Mouse (Mus musculus): ENCODE results near the gene Prr27.

GRCm38 (mm10) chr5:87855136-87855716, 29.7 kb downstream of the Prr27 start:
- TF ChIP-seq CTCF (IDR thresholded peaks at IDR 0.05; ENCODE audit: control insufficient read depth, insufficient read depth, insufficient replicate concordance, low read depth, low read length) (no peak), POLR2A (IDR thresholded peaks at IDR 0.05; ENCODE audit: control insufficient read depth, low read depth, low read length) (no peak)
